Mouse (Mus musculus): ENCODE measurements around the gene Myo1f.

The Myo1f gene

GRCm38 (mm10) chr17:33555223-33555855, at the start of gene Myo1f:
Gene Myo1f, plus strand, starts transcription at chr17:33555707.
- DNase-seq (ENCODE audit: low read depth in 2 of 2, low spot score in 2 of 2) = peak; percentile 38 to 66

DNA sequence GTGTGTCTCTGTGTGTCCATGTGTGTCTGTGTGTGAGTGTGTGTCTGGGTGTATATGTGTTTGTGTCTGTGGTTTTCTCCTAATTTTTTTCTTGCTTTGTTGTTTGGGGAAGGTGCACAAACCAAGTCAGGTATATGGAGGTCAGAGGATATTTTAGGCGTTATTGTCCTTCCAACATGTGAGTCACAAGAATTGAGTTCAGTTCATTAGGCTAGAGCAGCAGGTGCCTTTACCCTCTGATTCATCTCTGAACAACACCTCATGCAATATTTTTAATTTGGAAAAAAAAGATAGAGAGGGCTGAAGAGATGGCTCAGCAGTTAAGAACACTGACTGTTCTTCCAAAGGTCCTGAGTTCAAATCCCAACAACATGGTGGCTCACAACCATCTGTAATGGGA, 47.1 kb upstream of the Myo1f start:
- DNase-seq (ENCODE audit: low read depth in 2 of 2, low spot score in 2 of 2) = no peak

DNA sequence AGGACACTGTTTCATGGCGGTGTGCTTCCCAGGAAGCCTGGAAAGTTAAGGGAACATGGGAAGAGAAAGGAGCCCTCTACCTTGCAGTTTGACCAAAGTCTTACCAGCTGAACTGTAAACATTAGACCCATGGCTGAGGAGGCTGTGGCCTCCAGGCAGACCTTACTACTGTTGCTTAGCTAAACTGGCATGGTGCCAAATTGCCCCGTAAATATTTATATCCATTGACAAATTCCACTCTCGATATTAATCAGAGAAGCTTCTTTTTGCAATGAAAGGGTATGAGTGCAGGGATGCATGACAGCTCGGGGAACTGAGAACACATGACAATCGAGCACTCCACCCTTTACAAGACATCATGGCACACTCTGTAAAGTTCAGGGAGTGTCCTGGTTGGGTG, 45.3 kb upstream of the Myo1f start:
- no peak for DNase-seq (ENCODE audit: low read depth in 2 of 2, low spot score in 2 of 2)

- no peak for DNase-seq (ENCODE audit: low read depth in 2 of 2, low spot score in 2 of 2)
Observed at GRCm38 (mm10) chr17:33512441-33513415, 42.8 kb upstream of the Myo1f start.

- DNase-seq (ENCODE audit: low read depth in 2 of 2, low spot score in 2 of 2) = no peak
Observed at GRCm38 (mm10) chr17:33513874-33514273, 41.6 kb upstream of the Myo1f start.

- DNase-seq (ENCODE audit: low read depth in 2 of 2, low spot score in 2 of 2) = no peak
Observed at GRCm38 (mm10) chr17:33520366-33520765, 35.1 kb upstream of the Myo1f start.

DNA sequence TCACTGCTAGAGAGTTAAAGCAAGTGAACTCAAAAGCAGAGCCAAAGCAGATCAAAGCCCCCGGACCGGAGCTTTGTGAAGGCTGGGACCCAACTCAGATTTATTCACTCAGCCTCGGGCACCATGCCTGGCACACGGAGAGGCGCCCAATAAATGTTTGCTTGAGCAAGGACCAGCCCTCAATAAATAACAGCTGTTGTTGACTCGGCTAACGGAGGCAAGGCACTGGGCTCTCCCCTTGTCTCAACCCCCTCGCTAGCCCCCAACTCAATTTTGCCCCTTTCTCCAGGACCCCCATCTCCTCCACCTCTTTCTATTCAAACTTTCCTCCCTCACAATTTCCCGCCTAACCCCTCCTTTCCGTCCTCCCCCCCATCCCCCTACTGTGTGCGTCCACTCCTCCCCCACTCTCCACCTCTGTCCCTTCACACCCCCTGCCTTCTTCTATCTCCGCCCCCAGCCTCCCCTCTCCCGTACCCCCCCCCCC, 32.0 kb upstream of the Myo1f start:
- DNase-seq (ENCODE audit: low read depth in 2 of 2, low spot score in 2 of 2) = no peak

GRCm38 (mm10) chr17:33523918-33524755, 31.4 kb upstream of the Myo1f start, which contains the start of gene Adamts10:
Gene Adamts10, plus strand, starts transcription at chr17:33524204.
- DNase-seq (ENCODE audit: low read depth in 2 of 2, low spot score in 2 of 2) = peak; percentile 48 to 60

DNA sequence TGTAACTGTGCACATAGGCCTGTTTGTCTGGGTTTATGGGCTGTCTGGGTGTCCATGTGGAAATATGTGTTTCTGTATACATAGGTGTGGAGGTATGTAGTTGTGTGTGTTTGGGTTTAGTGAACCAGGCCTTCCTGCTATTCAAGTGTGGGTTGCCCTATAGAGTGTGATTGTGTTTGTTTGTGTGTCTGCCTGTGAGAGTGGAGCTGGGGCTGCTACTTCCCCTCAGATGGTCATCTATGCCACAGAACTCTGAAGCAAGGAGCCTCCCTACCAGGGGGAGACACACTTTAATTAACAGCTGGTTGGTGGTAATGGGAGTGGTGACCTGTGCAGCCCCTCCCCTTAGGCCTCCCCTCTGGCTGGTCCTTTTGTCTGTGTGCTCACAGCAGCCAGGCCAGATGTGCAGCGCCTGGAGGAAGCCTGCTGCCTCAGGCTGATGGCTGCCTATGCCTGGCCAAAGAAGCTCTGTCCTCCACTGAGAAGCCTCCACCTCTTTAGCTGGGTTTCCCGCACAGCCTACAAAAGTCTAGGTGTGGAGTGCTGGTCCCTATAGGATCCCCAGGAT, 30.6 kb upstream of the Myo1f start:
- no peak for DNase-seq (ENCODE audit: low read depth in 2 of 2, low spot score in 2 of 2)

- DNase-seq (ENCODE audit: low read depth in 2 of 2, low spot score in 2 of 2) = no peak
Observed at GRCm38 (mm10) chr17:33526506-33526905, 29.0 kb upstream of the Myo1f start.

DNA sequence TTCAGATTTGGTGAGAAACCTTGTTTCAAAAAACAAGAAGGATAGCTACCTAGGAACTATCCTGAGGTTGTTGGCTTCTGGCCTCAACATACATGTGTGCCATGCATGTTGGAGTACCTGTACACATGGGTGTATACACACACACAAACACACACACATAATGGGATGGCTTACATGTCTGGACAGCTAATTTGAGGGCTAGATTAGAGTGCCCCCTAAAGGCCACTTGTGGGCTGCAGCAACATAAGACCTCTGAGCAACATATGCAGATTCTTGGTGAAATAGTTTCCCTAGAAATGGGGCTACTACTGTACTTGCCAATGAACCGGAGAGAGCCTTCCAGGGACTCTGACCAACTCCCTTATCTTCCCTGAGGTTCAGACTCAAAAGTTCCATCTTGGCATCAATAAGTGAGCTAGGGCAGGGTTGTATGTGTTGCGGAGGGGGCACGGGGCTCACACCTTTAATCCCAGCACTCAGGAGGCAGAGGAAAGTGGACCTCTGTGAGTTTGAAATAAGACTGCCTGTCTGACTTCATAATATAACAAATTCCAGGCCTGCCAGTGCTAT, 16.3 kb upstream of the Myo1f start:
- DNase-seq (ENCODE audit: low read depth in 2 of 2, low spot score in 2 of 2) = peak; percentile 14 to 47

GRCm38 (mm10) chr17:33539878-33540277, 15.6 kb upstream of the Myo1f start:
- no peak for DNase-seq (ENCODE audit: low read depth in 2 of 2, low spot score in 2 of 2)

DNA sequence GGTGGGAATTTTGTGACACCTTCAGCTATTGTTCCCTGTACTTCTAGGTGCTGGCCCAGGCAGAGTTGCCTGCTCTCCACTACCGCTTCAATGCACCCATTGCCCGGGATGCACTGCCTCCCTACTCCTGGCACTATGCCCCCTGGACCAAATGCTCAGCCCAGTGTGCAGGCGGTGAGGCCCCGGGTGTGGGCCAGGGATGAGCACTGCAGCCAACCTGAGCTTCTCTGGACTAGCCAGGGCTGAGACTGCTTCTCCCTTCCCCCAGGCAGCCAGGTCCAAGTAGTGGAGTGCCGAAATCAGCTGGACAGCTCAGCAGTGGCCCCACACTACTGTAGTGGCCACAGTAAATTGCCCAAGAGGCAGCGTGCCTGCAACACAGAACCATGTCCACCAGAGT, 6.3 kb upstream of the Myo1f start:
- no peak for DNase-seq (ENCODE audit: low read depth in 2 of 2, low spot score in 2 of 2)

DNA sequence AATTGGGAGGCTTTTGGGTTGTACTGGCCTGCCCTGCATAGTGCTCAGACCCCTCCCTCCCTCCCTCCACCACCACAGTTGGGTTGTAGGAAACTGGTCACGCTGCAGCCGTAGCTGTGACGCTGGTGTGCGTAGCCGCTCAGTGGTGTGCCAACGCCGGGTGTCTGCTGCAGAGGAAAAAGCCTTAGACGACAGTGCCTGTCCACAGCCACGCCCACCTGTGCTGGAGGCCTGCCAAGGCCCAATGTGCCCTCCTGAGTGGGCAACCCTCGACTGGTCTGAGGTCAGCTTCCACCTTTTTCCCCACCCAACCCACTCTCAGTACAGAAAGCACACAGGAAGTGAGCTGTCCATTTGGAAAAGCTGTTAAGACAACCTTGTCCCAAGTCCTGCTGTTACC, 5.1 kb upstream of the Myo1f start:
- DNase-seq (ENCODE audit: low read depth in 2 of 2, low spot score in 2 of 2) = no peak

DNA sequence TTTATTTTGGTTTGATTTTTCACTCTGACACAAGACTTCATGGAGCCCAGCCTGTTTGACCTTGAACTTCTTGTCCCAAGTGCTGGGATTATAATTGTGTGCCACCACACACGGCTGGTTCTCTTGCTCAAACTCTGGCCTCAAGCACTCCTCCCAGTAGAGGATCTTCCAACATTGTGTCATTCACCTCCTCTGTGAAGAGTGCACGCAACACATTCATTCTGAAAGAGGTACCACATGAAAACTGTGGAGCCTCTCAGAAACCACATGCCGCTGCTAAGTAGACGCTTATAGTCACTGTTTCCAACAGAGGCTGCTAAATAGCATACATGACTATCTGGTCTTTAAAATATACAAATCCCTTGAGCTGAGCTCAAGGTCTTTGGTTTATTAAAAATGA, 3.4 kb upstream of the Myo1f start:
- no peak for DNase-seq (ENCODE audit: low read depth in 2 of 2, low spot score in 2 of 2)

DNA sequence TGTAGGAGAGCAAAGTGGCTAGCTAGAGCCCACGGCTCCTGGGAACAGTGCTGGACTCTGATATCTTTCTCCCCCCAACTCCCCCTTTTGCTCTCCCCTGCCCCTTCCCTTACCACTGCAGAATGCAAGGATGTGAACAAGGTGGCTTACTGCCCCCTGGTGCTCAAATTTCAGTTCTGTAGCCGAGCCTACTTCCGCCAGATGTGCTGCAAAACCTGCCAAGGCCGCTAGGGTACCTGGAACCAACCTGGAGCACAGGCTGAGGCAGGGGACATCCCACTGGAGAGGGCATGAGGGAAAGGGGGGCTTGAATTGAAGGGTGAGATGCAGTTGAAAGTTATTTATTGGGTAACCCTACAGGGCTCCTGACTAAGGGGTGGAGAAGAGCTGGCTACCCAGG, 2.5 kb upstream of the Myo1f start:
- DNase-seq (ENCODE audit: low read depth in 2 of 2, low spot score in 2 of 2) = peak; percentile 20 to 44

DNA sequence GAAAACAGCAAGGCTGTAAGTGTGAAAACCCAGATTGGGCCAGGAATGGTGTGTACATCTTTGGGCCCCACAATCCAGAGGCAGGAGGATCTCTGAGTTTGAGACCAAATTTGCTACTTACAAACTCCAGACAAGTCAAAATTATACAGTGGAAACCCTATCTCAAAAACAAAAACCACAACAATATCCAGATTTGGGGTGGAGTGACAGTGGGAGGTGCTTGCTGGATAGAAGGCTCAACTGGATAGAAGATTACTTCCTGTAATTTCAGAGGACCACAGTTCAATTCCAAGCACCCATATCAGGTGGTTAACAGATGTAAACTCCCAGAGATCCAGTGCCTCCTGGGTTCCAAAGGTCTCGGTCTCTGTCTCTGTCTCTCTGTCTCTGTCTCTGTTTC, 971 bp upstream of the Myo1f start:
- DNase-seq (ENCODE audit: low read depth in 2 of 2, low spot score in 2 of 2) = no peak

DNA sequence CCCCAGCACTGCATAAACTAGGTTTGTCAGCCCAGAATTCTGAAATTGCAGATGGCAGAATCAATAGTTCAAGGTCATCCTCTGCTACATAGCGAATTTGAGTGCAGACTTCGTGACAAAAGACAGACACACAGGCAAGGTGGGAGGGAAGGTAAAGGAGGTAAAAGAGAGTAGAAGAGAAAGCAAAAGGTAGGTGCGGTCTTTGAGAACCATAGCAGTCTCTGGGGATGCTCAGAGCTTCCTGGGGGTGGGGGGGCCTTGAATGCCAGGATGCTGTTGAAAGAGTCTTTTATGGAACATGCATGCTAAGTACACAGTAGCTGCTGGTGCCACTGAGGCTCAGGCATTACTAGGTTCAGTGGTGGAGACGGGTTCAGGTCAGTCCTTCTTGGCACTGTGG, 2.4 kb downstream of the Myo1f start:
- DNase-seq (ENCODE audit: low read depth in 2 of 2, low spot score in 2 of 2) = no peak

DNA sequence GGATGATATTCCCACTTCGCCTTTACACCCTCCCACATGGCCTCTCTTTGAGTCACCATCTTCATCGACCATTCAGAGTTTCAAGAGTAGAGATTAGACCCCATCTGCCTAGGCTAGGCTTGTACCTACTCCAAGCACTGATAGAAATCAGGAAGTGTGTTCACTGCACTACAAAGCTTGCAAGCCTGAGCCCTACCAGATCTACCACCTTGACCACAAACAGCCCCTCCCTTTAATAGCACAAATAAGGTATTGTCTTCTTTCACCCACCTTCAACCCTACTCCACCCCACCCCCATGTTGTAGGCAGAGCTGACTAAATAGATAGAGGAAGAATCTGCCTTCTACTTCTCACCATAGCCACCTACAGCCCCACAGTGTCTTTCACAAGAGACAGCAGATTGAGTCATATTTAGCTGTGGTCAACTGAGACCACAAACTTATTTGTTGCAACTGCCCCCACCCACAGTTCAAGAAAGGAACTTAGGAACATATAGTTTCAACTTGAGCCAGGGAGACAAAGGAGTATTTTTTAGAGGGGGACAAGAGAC, 8.1 kb downstream of the Myo1f start:
- no peak for DNase-seq (ENCODE audit: low read depth in 2 of 2, low spot score in 2 of 2)

DNA sequence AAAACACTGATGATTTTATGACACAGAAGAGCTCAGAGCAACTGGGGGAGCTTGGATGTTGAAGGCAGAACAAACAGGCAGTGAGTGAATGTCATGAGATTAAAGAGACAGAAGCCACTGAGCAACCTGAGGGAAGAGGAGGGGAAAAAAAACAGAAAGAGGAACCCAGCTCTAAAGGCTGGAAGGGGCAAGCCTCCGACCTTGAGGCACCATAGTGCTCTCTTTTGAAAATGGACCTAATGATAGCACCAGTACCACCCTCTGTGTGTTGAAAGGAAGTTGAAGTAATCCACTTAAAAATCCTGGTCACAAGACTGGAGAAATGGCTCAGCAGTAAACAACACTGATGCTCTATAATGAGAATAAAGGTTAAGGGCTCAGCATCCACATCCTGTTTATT, 9.1 kb downstream of the Myo1f start:
- DNase-seq (ENCODE audit: low read depth in 2 of 2, low spot score in 2 of 2) = peak in 1 of 2 experiments; percentile 13

All from CD8-positive naive resting alpha-beta T cell, adult 2 months (primary cell).